Mouse (Mus musculus) liver, adult 2 months (tissue): ENCODE measurements around the gene Tango6.

Source experiments
- CTCF ChIP-seq: fragments of 200-500 bp; IDR thresholded peaks from 2 replicates; pipeline ENCODE4 v1.5.1; 2011; ENCODE audit warnings: low read depth, low read length, control low read depth
- POLR2A ChIP-seq: fragments of 200-500 bp; IDR thresholded peaks from 2 replicates; pipeline ENCODE4 v1.6.1; 2011; ENCODE audit warnings: low read length, control low read depth; ENCODE audit not compliant: insufficient read depth; ENCODE audit errors: extremely low read depth

DNA sequence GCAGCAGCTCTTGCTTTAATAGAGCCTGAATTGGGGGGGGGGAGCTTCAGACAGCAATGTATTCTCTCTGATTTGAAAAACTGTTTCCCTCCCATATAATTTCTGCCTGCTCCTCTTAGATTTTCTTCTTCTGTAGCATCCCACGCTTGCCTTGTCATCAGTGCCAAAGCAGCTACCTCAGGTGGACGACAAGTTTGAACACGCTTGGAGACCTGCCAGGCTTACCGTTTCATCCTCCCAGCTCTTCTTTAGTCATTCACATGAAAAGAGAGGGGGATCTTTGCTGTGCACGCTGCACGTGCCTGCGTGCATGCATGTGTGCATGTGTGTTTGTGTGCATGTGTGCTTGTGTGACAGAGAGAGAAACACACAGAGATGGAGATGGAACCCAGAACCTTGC, 127.5 kb downstream of the Tango6 start:
- no peak for TF ChIP-seq POLR2A
- TF ChIP-seq CTCF: no peak
